Mouse (Mus musculus) right cerebral cortex, postnatal 25 days (tissue): ENCODE results near the gene Tmem89.

Experiments
- DNase-seq: peaks from one replicate; pipeline ENCODE4 v3.0.0; 2022

Gene Tmem89

DNA sequence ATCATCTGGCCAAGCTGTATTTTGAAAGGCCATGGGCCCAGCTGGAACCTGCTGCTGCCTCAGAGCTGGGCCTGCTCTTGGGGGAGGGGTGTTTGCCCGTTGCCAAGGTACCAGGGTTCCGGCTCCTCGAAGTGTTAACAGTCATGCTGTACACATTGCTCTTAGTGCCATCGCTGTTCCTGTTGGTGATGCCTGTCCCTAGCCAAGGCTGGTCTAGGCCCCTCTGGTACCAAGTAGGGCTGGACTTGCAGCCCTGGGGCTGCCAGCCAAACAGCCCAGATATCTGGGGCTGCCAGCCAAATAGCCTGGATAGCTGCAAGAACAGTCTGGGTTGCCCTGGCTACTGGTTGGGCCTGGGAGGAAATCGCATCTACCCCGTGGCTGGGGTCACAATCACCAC lies at the start of gene Tmem89:
Gene Tmem89, plus strand, starts transcription at position 129 of the 400 bp plus-strand sequence.
- DNase-seq: peak; percentile 32

DNA sequence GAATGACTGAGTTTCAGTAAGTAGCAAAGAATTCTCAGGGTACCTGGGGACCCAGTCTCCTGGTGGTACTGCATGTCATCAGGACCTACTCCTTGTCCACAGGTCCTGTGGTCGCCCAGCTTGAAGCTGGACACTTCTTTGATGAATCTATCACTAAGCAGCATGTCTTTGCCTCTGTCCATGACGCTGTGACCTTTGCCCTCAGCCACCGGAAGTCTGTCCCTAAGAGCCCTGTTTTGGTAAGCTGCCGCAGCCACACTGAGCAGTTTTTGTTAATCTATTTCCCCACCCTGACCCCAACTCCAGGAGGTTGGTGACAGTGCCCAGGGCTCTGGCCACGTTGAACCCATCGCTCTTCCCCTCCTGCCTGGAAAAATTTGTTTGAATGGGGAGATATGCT lies 2.1 kb upstream of the Tmem89 start:
- DNase-seq: no peak

DNA sequence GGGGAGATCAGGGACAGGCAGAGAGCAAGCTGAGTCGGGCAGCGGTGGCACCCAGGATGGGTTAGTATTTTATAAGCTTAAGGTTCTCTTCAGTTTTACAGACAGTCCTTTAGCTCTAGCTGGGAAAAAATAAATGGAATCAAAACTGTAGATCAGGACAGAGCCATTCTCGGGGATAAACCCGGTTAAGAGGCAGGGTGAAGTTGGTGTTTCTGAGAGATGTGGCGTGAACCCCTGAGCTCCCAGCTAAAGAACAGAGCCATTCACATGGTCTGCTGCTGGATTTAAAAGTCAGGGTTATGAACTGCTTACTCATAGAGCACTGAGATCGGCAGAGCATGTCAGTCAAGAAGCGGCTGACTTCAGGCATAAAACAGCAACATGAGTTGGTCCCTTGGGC lies 1.3 kb upstream of the Tmem89 start:
- DNase-seq: no peak

DNA sequence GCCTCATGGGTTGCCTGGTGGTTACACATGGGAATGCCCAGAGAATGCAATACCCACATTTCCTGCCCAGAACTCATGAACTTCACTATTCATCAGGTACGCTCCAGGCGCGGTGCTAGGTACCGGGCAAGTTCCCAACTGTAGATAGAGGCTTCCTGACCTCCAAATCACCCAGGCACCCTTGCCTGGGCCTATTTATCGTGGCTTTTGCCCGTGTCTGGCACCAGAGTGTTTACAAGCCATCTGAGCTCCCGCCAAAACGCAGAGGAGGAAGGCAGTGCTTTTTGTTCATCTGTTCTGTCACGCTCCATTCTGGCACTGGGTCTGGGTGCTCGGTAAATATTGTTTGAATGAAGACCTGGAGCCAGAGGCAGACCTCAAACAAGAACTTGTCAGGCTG lies 798 bp upstream of the Tmem89 start:
- no peak for DNase-seq

DNA sequence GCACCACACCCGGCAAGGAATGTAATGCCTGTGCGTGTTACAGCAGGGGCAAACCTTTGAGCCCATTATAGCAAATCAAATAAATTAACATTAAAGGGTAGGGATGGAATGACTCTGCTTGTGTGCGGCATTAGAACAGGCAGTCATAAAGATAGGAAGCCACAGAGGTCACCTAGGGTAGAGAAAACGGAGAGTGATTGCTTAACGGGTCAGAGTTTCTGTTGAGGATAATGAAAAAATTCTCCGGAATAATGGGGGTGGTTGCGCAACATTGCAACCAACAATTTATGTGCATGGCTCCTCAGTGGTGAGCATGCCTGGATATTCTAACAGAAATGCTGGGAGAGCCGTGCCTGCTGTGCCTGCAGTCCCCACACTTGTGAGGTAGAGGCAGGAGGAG lies 11.5 kb downstream of the Tmem89 start:
- DNase-seq: no peak

DNA sequence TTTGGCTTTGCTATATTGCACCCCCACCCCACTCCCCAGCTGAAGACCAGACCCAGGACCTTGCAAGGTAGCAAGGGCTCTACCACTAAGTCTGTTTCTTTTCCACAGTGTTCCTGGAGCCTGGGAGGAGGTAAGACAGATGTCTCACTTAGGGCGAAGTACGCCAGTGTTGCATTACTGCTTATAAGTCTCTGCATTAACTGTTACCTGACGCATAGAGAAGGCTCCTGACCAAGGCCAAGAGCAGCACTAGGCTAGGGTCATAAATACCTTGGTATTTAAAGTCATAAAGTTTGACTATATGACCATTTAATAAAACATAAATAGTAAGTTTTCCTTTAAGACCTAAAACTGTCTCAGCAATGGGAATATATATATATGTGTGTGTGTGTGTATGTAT lies 14.0 kb downstream of the Tmem89 start:
- no peak for DNase-seq

DNA sequence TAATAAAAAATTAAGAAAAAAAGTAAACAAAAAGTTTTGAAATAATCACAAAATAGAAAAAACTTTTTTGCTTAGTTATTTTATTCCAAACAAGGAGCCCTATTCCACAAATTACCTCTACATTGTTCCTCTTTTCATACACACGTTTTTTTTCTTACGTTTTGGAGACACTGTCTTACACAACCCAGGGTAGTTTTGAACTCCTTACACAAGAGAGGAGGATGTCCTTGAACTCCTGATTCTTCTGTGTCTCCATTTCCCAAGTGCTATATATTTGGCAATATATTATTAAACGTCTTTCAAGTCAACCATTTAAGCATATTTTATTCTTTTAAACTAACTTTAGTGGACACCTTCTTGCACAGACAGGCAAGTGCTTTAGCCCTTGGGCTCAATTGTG lies 21.6 kb downstream of the Tmem89 start:
- DNase-seq: no peak

DNA sequence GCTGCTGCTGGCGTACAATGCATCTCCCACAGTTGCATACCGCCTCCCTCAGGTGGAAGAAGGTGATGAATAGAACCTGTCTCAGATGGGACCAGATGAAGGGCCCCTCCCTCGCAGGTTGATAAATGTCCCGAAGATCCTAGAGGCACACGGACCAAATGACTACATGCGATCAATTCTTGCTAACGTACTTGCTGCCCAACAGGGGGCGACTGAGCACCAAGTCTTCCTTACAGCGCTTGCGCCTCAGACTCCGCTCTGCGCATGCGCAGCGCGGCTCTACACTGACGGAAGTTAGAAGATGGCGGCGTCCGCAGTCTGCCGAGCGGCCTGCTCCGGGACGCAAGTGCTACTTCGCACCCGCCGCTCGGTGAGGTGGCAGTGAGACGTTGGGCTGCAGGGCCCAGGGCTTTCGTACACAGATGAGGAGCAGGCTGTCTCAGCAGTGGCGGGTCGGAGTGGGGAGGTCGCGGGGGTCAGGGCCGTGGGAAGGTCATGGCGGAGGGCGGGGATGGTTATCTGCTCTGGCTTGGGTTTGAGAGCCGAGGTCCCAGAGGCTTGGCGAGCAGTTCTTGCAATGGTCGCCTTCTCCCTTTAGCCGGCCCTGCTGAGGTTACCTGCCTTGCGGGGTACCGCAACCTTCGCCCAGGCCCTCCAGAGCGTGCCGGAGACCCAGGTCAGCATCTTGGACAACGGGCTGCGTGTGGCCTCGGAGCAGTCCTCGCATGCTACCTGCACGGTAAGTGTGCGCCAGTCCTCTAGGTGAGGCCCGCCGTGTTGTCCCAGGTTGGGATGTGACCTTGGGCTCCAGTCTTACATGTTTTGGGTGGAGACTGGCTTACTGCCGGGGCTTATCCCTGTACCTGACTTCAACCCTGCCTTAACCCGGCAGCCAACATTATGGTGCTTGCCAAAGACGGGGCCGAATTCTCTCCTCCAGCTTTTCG lies 22.3 kb downstream of the Tmem89 start, which contains the start of gene Uqcrc1:
Gene Uqcrc1, plus strand, starts transcription at position 216 of the 947 bp plus-strand sequence.
- peak; percentile 94 for DNase-seq

DNA sequence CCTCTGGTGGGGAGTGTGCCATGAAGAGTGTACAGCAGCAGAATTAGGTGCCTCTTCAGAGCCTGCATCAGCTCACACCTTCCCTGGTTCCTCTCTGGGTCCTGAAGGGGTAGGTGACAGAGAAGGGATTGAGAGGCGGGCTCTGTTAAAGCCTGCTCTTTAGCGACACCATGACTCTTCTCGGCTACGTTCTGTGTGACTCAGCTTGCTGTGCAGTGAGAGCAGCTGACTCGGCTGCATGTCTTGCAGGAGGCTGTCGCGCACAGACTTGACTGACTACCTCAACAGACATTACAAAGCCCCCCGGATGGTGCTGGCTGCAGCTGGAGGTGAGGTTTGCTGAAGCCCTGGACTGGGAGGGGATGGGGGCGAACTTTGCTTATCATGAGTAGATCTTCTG lies 30.7 kb downstream of the Tmem89 start:
- no peak for DNase-seq

DNA sequence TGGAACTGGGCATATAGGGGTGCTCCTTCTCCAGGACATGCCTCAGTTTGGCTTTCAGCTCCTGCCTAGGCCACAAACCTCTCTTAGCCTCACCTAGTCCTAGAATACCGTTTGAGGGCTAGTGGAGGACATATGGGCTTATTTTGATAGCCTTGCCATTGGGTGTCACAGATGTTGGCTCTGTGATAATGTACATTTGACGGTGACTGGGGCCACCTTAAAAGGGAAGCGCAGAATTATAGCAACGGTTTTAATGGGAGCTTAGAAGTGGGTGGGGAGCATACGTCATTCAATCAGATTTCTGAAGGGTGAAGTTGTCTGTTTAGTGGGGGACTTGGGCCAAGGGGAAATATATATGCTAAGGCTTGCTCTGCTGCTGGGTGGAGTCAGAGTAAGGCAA lies 31.2 kb downstream of the Tmem89 start:
- DNase-seq: no peak

DNA sequence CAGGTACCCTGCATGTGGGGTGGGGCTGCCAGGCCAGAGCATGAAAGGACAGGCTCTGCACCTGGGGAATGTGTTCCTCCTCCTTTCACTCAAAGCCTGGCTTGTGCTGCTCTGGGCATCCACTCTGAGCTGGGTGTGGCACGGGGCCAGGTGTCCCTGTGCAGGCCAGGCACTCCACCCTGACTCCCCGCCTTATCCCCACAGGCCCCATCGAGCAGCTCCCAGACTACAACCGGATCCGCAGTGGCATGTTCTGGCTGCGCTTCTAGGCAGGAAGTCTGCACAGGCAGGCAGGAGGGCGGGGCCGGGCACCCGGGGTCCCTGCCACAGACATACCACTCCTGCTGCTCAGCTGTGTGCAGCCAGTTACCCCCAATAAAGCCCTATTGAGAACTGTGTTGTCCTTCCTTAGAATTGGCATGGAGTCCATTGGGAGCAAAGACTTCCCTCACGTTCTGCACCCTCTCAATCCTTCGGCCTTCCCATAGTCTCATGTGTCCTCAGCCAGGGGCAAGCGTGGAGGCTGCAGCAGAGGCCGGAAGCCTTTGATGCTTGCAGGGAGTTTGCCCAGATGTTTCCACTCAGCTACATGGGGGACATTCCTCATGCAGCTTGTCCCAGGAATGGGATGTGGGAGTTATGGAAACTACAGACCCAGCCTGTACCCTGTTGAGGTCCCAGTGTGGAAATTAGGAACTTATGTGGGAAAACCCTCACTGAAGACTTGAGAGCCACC lies 35.0 kb downstream of the Tmem89 start:
- no peak for DNase-seq

DNA sequence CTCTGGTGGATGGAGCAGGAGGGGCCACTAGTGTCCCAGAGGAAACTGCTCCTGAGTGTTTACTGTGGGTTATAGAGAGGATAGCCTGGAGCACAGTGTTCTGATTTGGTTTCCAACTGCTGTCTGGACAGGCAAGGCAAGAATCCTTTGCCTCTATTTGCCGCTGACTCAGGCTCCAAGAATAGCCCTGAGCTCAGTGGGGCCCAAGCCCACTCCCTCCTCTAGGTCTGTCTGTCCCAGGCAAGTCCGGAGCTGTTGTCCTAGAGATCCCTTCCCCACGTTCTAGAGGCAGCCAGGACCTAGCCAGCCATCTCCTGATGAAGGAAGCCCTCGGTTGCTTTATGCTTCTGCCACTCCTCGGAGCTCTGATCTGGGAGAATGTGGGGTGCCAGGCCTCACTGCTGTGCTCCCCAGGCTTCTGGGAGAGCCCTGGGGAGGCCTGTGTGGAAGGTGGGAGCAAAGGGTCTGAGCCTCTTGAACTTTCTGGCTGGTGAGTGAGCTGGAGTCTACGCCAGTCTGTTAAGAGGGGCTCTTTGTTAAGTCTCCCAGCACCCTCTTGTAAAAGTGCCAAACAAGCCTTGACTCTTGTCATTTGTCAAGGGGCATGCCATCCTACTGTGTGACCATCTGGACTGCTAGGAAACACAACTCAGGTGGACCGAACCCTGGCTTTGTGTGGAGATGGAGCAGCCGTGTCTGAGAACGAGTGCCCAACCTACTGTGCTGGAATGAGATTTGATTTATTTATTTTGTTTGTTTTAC lies 35.7 kb downstream of the Tmem89 start:
- DNase-seq: no peak

DNA sequence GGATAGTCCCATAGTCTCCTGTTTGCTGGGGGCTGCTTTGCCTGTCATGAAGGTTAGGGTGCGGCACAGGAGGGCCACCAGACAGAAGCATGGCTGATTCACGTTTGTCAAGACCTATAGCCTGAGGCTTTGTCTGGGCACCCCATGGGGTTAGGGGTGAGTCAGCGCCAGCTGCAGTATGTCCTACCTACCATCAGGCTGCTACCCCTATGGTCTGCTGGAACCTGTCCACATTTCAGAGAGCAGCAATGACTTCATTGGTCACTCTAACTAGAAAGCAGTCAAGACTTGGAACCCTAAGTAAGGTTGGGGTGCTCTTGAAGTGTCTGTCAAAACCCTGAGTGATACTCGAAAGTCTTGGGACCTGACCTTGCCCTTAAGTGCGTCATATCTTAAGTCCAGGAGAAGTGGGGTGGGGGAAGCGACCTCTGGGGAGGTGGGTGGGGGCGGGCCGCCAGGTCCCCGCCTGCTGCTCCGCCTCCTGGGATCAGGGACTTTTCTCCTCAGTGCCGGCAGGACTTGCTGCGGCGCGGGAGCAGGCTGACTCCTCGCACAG lies 38.7 kb downstream of the Tmem89 start, which contains the start of gene Col7a1:
Gene Col7a1, plus strand, starts transcription at position 506 of the 556 bp plus-strand sequence.
- DNase-seq: no peak

DNA sequence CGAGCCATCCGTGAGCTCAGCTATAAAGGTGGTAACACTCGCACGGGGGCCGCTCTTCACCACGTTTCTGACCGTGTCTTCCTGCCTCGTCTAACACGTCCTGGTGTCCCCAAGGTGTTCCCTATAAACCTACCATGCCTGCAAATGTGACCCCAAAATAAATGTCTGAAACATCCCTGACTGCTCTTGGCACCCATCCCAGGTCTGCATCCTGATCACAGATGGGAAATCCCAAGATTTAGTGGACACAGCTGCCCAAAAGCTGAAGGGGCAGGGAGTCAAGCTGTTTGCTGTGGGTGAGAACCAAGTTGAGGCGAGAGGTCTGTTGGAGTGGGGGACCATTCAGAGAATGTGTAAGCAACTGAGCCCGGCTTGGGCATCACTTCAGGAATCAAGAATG lies 40.8 kb downstream of the Tmem89 start:
- DNase-seq: no peak

DNA sequence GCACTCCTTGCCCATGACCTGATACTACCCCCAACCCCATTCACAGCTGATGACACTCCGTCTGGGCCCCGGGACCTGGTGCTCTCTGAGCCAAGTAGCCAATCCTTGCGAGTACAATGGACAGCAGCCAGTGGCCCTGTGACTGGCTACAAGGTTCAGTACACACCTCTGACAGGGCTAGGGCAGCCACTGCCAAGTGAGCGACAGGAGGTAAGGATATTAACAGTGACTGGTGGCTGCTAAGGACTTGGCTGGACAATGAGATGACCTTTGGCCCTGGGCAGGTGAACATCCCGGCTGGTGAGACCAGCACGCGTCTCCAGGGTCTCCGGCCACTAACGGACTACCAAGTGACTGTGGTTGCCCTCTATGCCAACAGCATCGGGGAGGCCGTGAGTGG lies 41.4 kb downstream of the Tmem89 start:
- DNase-seq: no peak

DNA sequence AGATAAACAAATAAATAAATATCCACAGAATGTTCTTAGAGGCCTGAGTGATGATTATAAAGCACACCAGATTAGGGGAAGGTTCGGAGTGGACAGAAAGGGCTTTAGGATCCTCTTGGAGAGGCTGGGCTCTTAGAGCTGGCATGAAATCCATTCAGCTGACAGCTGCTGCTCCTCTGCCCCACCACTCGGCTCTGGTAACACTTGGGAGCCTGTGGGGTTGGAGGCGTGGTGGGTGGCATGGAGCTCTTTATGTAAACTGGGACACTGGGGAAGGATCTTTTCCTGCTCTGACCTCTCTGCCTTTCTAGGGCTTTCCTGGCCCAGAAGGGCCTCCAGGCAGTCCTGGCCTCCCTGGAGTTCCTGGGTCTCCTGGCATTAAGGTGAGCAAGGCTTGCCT lies 49.2 kb downstream of the Tmem89 start:
- DNase-seq: no peak

DNA sequence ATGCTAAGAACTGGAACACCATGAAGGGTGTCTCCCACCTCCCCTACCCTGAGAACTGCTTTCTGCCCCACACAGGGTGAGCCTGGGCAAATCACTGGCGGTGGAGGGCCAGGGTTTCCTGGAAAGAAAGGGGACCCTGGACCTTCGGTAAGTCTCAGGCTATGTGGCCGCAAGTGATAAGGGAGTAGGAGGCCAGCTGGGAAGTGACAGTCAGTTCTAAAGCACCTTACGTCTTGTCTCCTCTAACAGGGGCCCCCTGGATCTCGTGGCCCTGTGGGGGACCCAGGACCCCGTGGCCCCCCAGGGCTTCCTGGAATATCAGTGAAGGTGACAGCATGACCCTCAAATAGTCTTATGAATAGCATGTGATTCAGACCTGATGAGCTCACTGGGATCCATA lies 49.9 kb downstream of the Tmem89 start:
- DNase-seq: no peak
